Mouse (Mus musculus) liver, embryonic 11.5 days (tissue): Measurements from ENCODE around the gene Slfn8. TPM values are rescaled to one million over a fixed set of nuclear protein-coding genes. Genes with fewer than 3 reads are reported as not detected.
"Not testable (repeated sequence)": the region's sequence is repeated elsewhere in the genome, so short reads cannot be mapped to it uniquely, and the experiment has no call there.

Source experiments
- ATAC-seq: fragments of 200-750 bp; cut with Nextera tagmentation; replicated peaks from 2 replicates; pipeline ENCODE4 v1.8.0; 2017; ENCODE audit warnings: moderate number of reproducible peaks, mild to moderate bottlenecking, moderate TSS enrichment, moderate library complexity; ENCODE audit not compliant: low FRiP score
- DNase-seq: peaks from one replicate; pipeline ENCODE4 v3.0.0-alpha.2; 2017; ENCODE audit warnings: low spot score
- H3K27ac ChIP-seq: fragments of 300-500 bp; sonication (generic); 2 replicates; pipeline ENCODE4 v1.5.1; 2014; ENCODE audit warnings: mild to moderate bottlenecking, low read depth, low read length, control low read depth
- H3K27me3 ChIP-seq: fragments of 300-500 bp; sonication (generic); replicated peaks from 2 replicates; pipeline ENCODE4 v1.6.1; 2014; ENCODE audit warnings: low read length, mixed read lengths; ENCODE audit not compliant: control insufficient read depth, insufficient read depth
- H3K36me3 ChIP-seq: fragments of 300-500 bp; sonication (generic); 2 replicates; pipeline ENCODE4 v1.6.1; 2014; ENCODE audit warnings: mild to moderate bottlenecking, low read length, moderate library complexity, mixed read lengths; ENCODE audit not compliant: control insufficient read depth, insufficient read depth
- H3K4me1 ChIP-seq: fragments of 300-500 bp; sonication (generic); replicated peaks from 2 replicates; pipeline ENCODE4 v1.6.1; 2014; ENCODE audit warnings: low read length, mixed read lengths; ENCODE audit not compliant: control insufficient read depth, insufficient read depth
- H3K4me2 ChIP-seq: fragments of 300-500 bp; sonication (generic); 2 replicates; pipeline ENCODE4 v1.6.1; 2014; ENCODE audit warnings: mild to moderate bottlenecking, control low read depth, moderate library complexity
- H3K4me3 ChIP-seq: fragments of 300-500 bp; sonication (generic); 2 replicates; pipeline ENCODE4 v1.5.1; 2014; ENCODE audit warnings: low read depth, low read length, control low read depth
- H3K9ac ChIP-seq: fragments of 300-500 bp; sonication (generic); 2 replicates; pipeline ENCODE4 v1.6.1; 2014; ENCODE audit warnings: low read depth, low read length, control low read depth
- H3K9me3 ChIP-seq: fragments of 300-500 bp; sonication (generic); 2 replicates; pipeline ENCODE4 v1.6.1; 2016; ENCODE audit warnings: low read length, inconsistent platforms, mixed read lengths; ENCODE audit not compliant: control insufficient read depth
- WGBS: fragments of 180-500 bp; shearing (Covaris S2); extraction: QIAGEN DNeasy Blood & Tissue Kit; methylation state at CpG from one replicate; pipeline ENCODE4 v1.1.7; 2014; 5-methylcytosine and 5-hydroxymethylcytosine counted together
- polyA plus RNA-seq: library from polyadenylated mRNA; unstranded; fragments of >200 nt; fragmentation: Nextera tagmentation; extraction: Ambion mirVana; gene quantifications from 2 replicates; pipeline ENCODE4 v1.2.1, GENCODE M21; 2014

Gene Slfn8
- polyA plus RNA-seq, 1 experiment from 2014 or later, result 0.18 TPM

- ATAC-seq, H3K9ac ChIP-seq, H3K4me1 ChIP-seq, H3K9me3 ChIP-seq, DNase-seq, H3K27ac ChIP-seq, H3K36me3 ChIP-seq, H3K27me3 ChIP-seq, H3K4me2 ChIP-seq, H3K4me3 ChIP-seq: not testable (repeated sequence)
- WGBS, result 70% methylated on average over 18 of the region's 18 CpGs
These were observed 770 bp downstream of the Slfn8 start for GRCm38 (mm10) chr11:83019561-83020519.

- no peak for ATAC-seq
- Histone ChIP-seq H3K27me3 (no peaks in the 10 kb centered on the region), H3K36me3 (no peaks in the 10 kb centered on the region), H3K27ac (no peak overlapping the region), H3K9me3 (no peaks in the 10 kb centered on the region), H3K4me1 (no peaks in the 10 kb centered on the region), H3K4me2 (no peak overlapping the region), H3K4me3 (no peak overlapping the region), H3K9ac (no peak overlapping the region)
- DNase-seq, result no peak
These were observed 4.5 kb downstream of the Slfn8 start for GRCm38 (mm10) chr11:83016093-83016492.

GRCm38 (mm10) chr11:83013356-83013755 is 7.3 kb downstream of the Slfn8 start:
- ATAC-seq (no peak), DNase-seq (no peak)
- H3K27me3 ChIP-seq, result no peaks in the 10 kb centered on the region
- H3K9ac ChIP-seq, result no peak overlapping the region
- 81% methylated on average over 1 of the region's 1 CpGs for WGBS
- no peaks in the 10 kb centered on the region for H3K4me1 ChIP-seq
- no peaks in the 10 kb centered on the region for H3K9me3 ChIP-seq
- no peak overlapping the region for H3K27ac ChIP-seq
- H3K4me2 ChIP-seq, result no peak overlapping the region
- no peak overlapping the region for H3K4me3 ChIP-seq
- no peaks in the 10 kb centered on the region for H3K36me3 ChIP-seq

- peak; percentile 57 for DNase-seq
- no peaks in the 10 kb centered on the region for H3K9me3 ChIP-seq
- H3K27ac ChIP-seq, result no peak within 1 kb of the TSS
- 0 out of 2 replicates have a peak, but pooled peaks cover 3% of the 10 kb centered on the region for H3K4me1 ChIP-seq
- no peaks in the 10 kb centered on the region for H3K36me3 ChIP-seq
- peak; percentile 41; the same call in 1 of the 2 replicates for ATAC-seq
- H3K9ac ChIP-seq, result peak within 1 kb of the TSS; percentile 56
- H3K4me3 ChIP-seq, result peak within 1 kb of the TSS; percentile 51
- WGBS, result 3% methylated on average over 14 of the region's 14 CpGs
- H3K27me3 ChIP-seq, result no peaks in the 10 kb centered on the region
- peak within 1 kb of the TSS; percentile 72 for H3K4me2 ChIP-seq
These were observed 29.0 kb downstream of the Slfn8 start, which contains the start of gene Slfn9 for GRCm38 (mm10) chr11:82991469-82992166. Slfn9 (minus strand) TSS chr11:82991830.

GRCm38 (mm10) chr11:82990612-82991385 is 29.8 kb downstream of the Slfn8 start:
- H3K4me2 ChIP-seq, result peak overlapping the region; percentile 72
- peak; percentile 54 for DNase-seq
- H3K36me3 ChIP-seq, H3K27me3 ChIP-seq, H3K4me1 ChIP-seq, H3K27ac ChIP-seq, H3K9me3 ChIP-seq: not testable (repeated sequence)
- ATAC-seq, result peak; percentile 69
- peak overlapping the region; percentile 51 for H3K4me3 ChIP-seq
- H3K9ac ChIP-seq, result peak overlapping the region; percentile 56
- 9% methylated on average over 19 of the region's 19 CpGs for WGBS

- 0 out of 2 replicates have a peak, but pooled peaks cover 3% of the 10 kb centered on the region for H3K4me1 ChIP-seq
- H3K9me3 ChIP-seq, result no peaks in the 10 kb centered on the region
- H3K4me3 ChIP-seq, result peak overlapping the region; percentile 51; the same call in 1 of the 2 replicates
- WGBS, result 42% methylated on average over 12 of the region's 12 CpGs
- ATAC-seq (no peak), DNase-seq (no peak)
- no peak overlapping the region for H3K9ac ChIP-seq
- H3K4me2 ChIP-seq, result peak overlapping the region; percentile 72
- no peak overlapping the region for H3K27ac ChIP-seq
- no peaks in the 10 kb centered on the region for H3K27me3 ChIP-seq
- no peaks in the 10 kb centered on the region; the same call in 1 of the 2 replicates for H3K36me3 ChIP-seq
These were observed 31.3 kb downstream of the Slfn8 start for GRCm38 (mm10) chr11:82989357-82989756.

- no peaks in the 10 kb centered on the region for H3K27me3 ChIP-seq
- H3K9me3 ChIP-seq, result no peaks in the 10 kb centered on the region
- no peak overlapping the region for H3K27ac ChIP-seq
- no peak for ATAC-seq
- H3K9ac ChIP-seq, result no peak overlapping the region
- no peak overlapping the region for H3K4me2 ChIP-seq
- DNase-seq, result no peak
- peaks cover 2% of the 10 kb centered on the region; the same call in 1 of the 2 replicates for H3K36me3 ChIP-seq
- H3K4me3 ChIP-seq, result no peak overlapping the region
- H3K4me1 ChIP-seq, result 0 out of 2 replicates have a peak, but pooled peaks cover 3% of the 10 kb centered on the region
- 83% methylated on average over 6 of the region's 6 CpGs for WGBS
These were observed 33.0 kb downstream of the Slfn8 start for GRCm38 (mm10) chr11:82987621-82988020.

GRCm38 (mm10) chr11:82983193-82983592 is 37.4 kb downstream of the Slfn8 start:
- H3K4me1 ChIP-seq, result no peaks in the 10 kb centered on the region
- H3K36me3 ChIP-seq, result peaks cover 7% of the 10 kb centered on the region; the same call in 1 of the 2 replicates
- no peak overlapping the region for H3K9ac ChIP-seq
- no peak overlapping the region for H3K27ac ChIP-seq
- H3K4me3 ChIP-seq, result no peak overlapping the region
- H3K9me3 ChIP-seq, result no peaks in the 10 kb centered on the region
- H3K4me2 ChIP-seq, result no peak overlapping the region
- DNase-seq (no peak), ATAC-seq (no peak)
- no peaks in the 10 kb centered on the region for H3K27me3 ChIP-seq
- WGBS, result 84% methylated on average over 17 of the region's 17 CpGs
